Mouse (Mus musculus) left cerebral cortex, adult 11 months (tissue): ENCODE data around the gene Kcnj10.

Source experiments
- DNase-seq: peaks from one replicate; pipeline ENCODE4 v3.0.0; 2022; ENCODE audit warnings: low spot score

Gene Kcnj10

GRCm38 (mm10) chr1:172340729-172341321 lies at the start of gene Kcnj10:
Kcnj10 (plus strand) TSS chr1:172341210.
- DNase-seq: peak; percentile 79

DNA sequence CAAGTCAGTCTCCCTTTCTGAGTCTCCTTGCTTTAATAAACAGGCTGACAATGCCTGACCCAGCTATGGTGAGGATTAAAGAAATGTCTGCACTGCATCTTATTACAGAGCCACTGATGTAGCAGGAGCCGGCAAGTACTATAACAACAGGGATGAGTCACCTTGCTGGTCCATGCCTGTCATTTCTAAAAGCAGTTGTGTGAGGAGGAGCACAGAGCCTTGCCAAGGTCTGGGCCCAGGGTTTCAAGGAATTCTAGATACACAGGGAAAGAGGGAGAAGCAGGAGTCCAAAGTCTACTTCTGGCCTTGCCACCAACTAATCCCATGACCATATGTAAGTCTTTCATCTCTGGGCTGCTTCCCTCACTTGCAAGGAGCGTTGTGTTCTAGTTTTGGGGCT lies 48.1 kb upstream of the Kcnj10 start:
- DNase-seq: no peak

DNA sequence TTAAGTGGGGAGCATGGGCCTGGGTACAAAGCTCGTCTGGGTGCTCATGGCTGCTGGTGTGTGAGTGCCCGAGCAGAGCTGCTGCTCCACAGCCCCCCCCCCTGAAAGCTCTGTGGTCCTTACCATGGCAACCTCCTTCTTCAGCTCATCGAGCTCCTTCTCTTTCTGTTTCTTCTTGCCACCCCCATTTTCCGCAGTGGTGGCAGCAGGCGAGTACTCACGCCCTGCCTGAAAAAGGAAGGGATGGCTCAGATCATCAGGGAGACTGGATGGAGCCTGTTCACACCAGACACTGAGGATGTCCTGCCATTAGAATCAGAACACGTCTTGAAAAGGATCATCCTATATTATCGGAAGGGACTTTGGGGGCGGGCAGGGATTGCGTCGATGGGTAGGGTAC lies 47.6 kb upstream of the Kcnj10 start:
- no peak for DNase-seq

GRCm38 (mm10) chr1:172295751-172296197 lies 45.2 kb upstream of the Kcnj10 start:
- DNase-seq: no peak

- no peak for DNase-seq
Measured at GRCm38 (mm10) chr1:172296816-172297510, 44.0 kb upstream of the Kcnj10 start.

DNA sequence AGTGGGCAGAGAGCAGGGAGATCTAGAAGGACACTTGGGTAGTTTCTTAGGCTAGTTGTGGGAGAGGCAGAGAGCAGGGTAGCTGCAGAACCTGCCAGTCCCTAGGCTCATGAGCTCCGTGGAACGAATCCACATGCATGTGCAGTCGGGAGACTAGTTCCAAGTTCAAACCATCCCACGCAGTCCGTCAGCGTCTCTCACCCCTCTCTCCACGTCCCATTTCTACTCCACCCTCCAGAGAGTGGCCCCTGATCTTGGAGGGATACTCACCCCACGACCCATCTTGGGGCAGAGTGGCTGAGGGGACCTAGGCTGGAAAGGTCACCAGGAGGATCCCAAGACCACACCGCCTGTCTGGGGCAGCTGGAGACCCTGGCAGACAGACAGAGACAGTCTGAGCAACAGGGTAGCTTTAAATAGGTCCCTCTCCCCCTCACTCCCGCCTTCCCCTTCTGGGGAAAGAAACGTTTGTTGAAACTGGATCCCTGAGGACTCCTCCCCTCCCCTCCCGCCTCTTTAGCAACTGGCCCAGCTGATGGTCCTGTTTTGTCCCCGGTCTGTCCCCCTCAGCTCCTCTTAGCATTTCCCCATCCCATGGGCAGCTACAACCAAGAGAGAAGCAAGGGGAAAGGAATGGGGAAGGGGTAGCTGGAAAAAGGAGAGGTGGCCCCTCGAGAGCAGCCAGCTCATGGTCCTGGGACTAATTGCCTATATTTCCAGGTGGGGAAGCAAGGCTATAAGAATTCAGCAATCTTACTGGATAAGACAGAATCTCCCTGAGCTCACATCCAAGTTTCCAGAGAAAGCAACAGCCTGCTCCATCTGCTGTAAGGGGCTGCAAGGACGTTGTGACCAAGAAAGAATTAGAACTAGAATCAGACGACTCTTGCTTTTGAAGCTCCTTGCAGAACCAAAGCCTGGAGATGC lies 43.1 kb upstream of the Kcnj10 start, which contains the start of gene Atp1a2:
Gene Atp1a2 (minus strand): TSS at position 454 of the 927 bp plus-strand sequence.
- no peak for DNase-seq

DNA sequence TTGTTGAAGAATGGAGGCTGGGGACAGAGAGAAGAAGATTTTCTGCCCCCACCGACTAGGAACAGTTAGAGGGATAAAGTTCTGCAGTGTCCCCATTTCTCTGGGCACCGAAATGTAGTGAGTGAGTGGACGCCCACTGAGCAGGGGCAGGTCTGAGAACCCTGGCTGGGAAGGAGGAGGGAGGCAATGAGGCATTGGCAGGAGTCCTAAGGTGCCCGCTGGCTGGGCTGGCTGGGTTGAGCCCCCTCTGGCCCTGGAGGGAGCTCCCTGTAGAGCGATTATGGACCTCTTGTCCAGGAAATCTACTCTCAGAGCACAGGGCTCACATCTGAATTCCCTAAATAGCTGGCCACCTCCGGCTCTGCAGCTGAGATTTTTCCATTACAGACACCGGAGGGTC lies 41.5 kb upstream of the Kcnj10 start:
- no peak for DNase-seq

GRCm38 (mm10) chr1:172300247-172300646 lies 40.8 kb upstream of the Kcnj10 start:
- DNase-seq: no peak

DNA sequence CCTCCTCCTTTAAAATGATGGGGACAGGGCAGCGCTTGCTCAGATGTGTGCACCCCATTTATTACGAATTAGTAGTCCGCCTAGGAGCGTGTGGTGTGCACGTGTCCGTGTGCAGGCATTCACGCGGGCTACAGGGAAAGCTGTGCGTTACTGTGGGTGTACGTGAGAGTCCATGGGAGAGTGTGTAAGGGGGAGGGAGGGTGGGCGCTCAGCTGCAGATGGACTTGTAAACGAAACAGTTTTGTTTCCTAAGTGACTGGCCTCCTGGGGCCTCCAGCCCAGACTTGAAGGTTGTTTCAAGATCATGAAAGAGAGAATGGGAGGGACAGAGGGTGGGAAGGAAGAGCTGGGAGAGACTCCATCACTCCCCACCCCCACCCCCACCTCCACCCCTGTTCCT lies 39.8 kb upstream of the Kcnj10 start:
- DNase-seq: no peak

DNA sequence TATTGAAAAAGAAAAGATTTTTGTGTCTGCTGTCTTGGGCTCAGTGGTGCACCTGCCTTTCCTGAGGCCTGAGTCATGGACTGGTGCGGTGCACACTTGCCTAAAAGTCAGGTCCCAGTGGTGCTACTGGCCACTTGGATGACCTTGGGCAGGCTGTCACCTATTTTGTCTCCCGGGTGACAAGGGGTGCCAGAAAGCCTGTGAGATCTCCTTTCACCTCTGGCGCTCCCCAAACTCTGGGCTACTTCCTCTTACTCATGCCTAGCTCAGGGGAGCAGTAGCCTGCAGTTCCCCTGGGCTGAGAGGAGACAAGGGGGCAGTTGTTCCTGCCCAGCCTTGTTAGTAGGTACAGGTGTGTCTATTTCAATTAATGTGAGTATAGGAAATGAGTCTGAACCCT lies 38.7 kb upstream of the Kcnj10 start:
- no peak for DNase-seq

DNA sequence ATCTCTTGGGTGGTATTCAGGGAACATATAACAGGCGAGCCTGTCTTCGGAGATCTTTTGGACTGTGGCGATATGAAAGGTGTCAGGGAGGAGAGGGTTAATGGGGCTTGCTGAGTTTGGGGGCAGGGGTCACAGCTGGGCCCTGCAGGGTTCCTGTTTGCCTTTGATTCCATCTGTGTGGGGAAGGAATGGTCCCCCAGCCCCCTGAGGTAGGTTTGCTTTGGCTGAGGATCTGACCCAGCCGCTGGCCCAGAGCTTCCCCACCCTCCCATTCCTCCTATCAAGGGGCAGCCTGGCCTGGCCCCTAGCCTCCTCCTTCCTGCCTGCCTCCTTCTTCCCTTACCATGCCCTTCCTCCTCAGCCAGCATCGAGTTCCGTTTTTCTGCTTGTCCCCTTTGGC lies 38.2 kb upstream of the Kcnj10 start:
- DNase-seq: no peak

- no peak for DNase-seq
Measured at GRCm38 (mm10) chr1:172304443-172304842, 36.6 kb upstream of the Kcnj10 start.

GRCm38 (mm10) chr1:172305153-172305552 lies 35.9 kb upstream of the Kcnj10 start:
- no peak for DNase-seq

DNA sequence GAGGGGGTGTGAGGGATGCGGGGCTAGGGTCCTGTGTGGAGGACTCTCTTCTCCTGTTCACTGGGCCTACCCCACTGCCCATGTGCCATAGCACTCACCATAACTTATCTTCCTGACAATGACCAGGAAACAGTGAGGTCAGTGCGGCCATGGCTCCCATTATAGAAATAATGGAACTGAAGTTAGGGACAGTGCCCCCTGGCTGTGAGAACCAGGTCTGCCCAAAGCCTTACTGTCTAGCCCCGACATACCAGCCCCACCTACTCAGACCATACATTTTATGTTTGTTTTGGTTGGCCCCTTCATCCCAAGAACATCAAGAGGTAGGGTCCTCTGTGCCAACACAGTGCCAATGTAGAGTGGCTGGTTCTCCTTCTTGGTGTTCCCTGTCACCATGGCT lies 35.4 kb upstream of the Kcnj10 start:
- DNase-seq: no peak

- no peak for DNase-seq
Measured at GRCm38 (mm10) chr1:172306196-172306595, 34.8 kb upstream of the Kcnj10 start.

DNA sequence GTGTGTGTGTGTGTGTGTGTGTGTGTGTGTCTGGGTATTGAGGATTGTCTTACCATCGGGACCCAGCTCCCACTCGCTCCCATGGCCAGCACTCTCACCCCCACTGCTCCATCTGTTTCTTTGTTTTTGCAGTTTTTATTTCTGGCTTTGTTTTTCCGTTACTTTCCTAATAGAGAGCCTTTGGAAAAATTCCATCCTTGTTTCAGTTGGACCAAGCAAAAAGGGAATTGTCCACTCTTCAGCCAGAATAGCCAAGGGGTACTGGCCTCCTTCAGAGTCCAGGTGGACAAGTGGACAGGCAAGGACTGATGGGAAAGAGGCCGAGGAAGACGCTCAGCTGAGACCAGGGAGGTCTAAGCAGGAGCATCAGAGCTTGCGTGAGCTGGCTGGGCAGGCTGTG lies 34.1 kb upstream of the Kcnj10 start:
- no peak for DNase-seq

DNA sequence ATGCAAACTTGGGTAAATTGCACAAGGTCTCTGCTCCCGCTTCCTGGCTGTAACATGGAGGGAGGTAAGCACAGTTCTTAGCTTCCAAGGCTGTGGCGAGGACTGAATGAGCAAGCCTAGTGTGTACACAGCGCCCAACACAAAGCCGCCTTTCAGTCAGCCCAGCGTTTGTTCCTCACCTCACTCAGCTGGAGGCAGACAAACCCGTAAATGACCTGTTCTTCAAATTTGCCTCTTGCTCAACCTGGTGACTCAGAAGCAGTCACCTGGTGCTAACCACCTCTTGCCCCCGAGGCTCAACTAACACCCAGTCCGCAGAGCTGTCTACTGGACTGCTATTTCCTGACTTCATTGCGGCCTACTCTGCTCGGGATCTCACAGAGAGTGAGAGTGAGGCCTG lies 33.1 kb upstream of the Kcnj10 start:
- no peak for DNase-seq

GRCm38 (mm10) chr1:172308409-172308808 lies 32.6 kb upstream of the Kcnj10 start:
- DNase-seq: no peak

DNA sequence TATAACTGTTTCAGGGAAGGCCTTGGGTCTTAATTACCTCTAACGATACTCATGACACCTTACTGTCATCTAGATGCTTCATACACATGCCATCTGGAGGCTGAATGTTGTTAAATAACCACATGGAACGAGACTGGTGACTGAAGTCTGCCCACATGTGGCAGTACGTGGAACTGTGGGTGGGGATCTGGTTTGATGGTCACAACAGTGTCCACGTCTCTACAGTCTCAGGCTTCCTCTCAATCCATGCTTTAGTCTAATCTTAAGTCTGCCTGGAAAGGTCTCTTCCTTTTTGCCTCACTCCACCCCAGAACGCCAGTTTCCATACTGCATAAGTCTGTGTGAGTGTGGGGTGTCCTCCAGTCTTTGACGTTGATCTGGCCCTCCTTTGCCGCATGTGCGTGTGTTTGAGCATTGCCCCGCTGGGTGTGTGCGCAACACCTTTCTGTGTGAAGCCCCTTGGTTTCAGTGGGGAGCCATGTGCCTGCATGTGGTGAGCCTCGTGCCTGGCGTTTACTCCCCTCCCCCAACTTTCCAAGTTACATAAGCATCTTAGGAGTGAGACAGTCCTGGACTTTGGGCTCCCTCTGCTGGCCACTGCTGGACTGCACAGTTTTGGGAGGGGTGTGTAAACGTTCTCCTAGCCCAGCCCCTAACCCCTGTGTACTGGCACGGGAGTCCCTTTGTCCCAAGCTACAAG lies 31.2 kb upstream of the Kcnj10 start:
- peak; percentile 92 for DNase-seq

DNA sequence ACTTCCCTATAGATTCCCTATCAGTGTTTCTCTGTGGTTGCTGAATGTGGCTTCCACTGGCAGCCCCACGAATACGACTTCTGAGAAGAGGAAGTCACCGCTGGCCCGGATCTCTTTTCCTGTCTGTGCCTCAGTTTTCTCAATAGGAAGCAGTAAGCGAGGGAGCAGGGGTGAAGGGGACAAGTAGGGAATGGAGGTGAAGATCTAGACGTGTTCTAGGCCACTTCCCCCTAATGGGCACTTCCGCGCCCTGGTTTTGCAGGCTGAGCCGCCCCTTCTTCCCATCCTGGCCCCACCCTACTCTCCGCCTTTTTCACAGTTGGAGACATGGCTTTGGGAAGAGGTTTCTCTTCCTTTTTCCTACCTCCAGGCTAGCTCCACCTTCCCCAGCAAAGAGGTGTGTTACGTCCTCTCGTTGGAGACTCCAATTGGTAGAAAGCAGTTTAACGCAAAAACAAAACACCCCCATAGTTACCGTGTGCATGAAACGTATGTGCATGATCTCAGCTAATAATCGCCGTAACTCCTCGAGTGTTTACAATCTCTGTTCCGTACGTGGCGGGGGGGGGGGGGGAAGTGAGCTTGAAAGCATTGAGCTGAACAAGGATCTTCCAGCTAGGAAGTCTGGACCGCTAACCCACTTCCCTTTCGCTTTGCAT lies 29.6 kb upstream of the Kcnj10 start:
- DNase-seq: no peak

DNA sequence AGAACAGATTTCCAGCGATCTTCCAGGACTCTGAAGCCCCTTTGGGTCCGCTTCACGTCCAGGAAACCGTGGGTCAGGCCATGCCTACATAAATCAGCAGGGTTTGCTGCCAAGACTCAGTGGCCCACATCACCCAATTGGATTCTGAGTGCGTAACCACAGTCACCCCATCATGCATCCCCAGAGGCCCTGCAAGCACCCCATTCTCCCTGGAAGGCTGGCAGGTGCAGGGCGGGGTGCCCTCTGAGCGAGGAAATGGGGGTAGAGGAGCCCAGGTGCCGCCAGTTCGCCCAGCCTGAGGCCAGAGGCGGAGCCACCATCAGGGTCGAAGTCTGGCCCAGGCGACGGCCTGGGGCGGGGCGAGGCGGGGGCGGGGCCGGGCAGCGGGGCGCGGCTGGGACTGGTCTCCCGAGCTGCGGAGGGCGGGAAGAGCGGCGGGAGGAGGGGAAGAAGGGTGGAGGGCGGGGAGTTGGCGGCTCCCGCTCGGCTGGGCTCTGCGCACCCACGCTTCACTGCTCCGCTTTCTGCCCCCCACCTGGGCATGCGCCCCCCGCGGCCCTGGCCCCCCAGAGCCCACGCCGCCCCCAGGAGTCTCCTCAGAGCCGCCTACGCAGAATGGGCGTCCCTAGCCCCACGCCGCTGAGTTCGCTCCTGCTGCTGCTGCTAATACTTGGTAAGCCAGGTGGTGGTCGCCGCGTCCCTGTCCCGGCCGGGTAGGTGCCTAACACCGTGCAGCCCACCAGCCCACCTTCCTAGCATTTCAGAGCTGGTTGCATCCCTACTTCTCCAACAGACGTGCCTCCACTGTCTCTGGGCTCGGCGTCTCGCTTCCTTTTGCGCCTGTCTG lies 28.9 kb upstream of the Kcnj10 start:
- DNase-seq: no peak
